Mouse (Mus musculus): ENCODE data around the gene Rbpms2. TPM values are rescaled to one million over a fixed set of nuclear protein-coding genes. Genes with fewer than 3 reads are reported as not detected.
"Not testable (repeated sequence)": the region's sequence is repeated elsewhere in the genome, so short reads cannot be mapped to it uniquely, and the experiment has no call there.

The Rbpms2 gene
- total RNA-seq, 2 experiments from 2014 or later: 51.1 to 67.3 TPM

- no peak for DNase-seq
Measured at GRCm38 (mm10) chr9:65619311-65619710, 10.1 kb upstream of the Rbpms2 start.

GRCm38 (mm10) chr9:65621196-65621595 lies 8.3 kb upstream of the Rbpms2 start:
- no peak for DNase-seq

GRCm38 (mm10) chr9:65621666-65622065 lies 7.8 kb upstream of the Rbpms2 start:
- no peak for DNase-seq

GRCm38 (mm10) chr9:65622826-65623225 lies 6.6 kb upstream of the Rbpms2 start:
- no peak for DNase-seq

GRCm38 (mm10) chr9:65624266-65624665 lies 5.2 kb upstream of the Rbpms2 start:
- no peak for DNase-seq

- peak; percentile 79 to 89 for DNase-seq
Measured at GRCm38 (mm10) chr9:65629767-65630630, 551 bp downstream of the Rbpms2 start.

- DNase-seq: peak; percentile 66 to 73
Measured at GRCm38 (mm10) chr9:65630631-65631353, 1.3 kb downstream of the Rbpms2 start.

- DNase-seq: no peak
Measured at GRCm38 (mm10) chr9:65631354-65632021, 2.0 kb downstream of the Rbpms2 start.

- no peak for DNase-seq
Measured at GRCm38 (mm10) chr9:65635766-65636165, 6.3 kb downstream of the Rbpms2 start.

GRCm38 (mm10) chr9:65636926-65637325 lies 7.5 kb downstream of the Rbpms2 start:
- DNase-seq: no peak

GRCm38 (mm10) chr9:65639065-65639464 lies 9.6 kb downstream of the Rbpms2 start:
- no peak for DNase-seq

- no peak for DNase-seq
Measured at GRCm38 (mm10) chr9:65640838-65641410, 11.5 kb downstream of the Rbpms2 start.

GRCm38 (mm10) chr9:65641446-65642052 lies 12.1 kb downstream of the Rbpms2 start:
- DNase-seq: no peak

- no peak for DNase-seq
Measured at GRCm38 (mm10) chr9:65642546-65642945, 13.1 kb downstream of the Rbpms2 start.

- peak; percentile 63 to 64 for DNase-seq
Measured at GRCm38 (mm10) chr9:65644960-65645359, 15.5 kb downstream of the Rbpms2 start.

- no peak for DNase-seq
Measured at GRCm38 (mm10) chr9:65645984-65646383, 16.5 kb downstream of the Rbpms2 start.

- DNase-seq: peak in 1 of 2 experiments; percentile 37
Measured at GRCm38 (mm10) chr9:65646782-65647181, 17.3 kb downstream of the Rbpms2 start.

- DNase-seq: no peak
Measured at GRCm38 (mm10) chr9:65648730-65649129, 19.3 kb downstream of the Rbpms2 start.

- DNase-seq: no peak
Measured at GRCm38 (mm10) chr9:65649997-65650396, 20.5 kb downstream of the Rbpms2 start.

GRCm38 (mm10) chr9:65651957-65652356 lies 22.5 kb downstream of the Rbpms2 start:
- not testable (repeated sequence) for DNase-seq

- DNase-seq: no peak
Measured at GRCm38 (mm10) chr9:65653741-65654140, 24.3 kb downstream of the Rbpms2 start.

- no peak for DNase-seq
Measured at GRCm38 (mm10) chr9:65654700-65655237, 25.3 kb downstream of the Rbpms2 start.

Measured in adrenal gland, postnatal 36 days (tissue).